Mouse (Mus musculus): Measurements from ENCODE around the gene Ccdc180.

DNA sequence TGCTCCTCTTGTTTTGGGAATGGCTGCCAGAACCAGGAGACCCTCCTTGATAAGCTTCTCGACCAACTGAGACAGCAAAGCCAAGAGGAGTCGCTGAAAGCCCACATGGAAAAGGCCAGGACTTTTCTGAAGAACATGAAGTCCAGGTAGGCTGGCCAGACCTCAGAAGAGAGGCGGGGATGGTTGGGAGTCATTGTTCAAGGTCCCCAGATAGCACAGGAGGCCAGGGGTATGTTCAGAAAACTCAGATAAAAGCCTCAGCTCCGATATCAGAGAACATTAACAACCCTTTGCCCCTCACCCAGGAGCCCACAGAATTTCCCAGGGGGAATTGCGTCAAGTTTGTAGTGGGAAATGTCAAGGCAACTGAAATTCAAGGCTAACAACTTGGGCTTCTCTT lies 21.2 kb downstream of the Ccdc180 start:
- no peak for TF ChIP-seq GATA1 (IDR thresholded peaks at IDR 0.05; ENCODE audit: borderline replicate concordance, low read length)
- TF ChIP-seq FLI1 (IDR thresholded peaks at IDR 0.05; ENCODE audit: low read length) = no peak
